Mouse (Mus musculus) frontal cortex, postnatal 25 days (tissue): ENCODE measurements around the gene Ppm1a.

Source experiments
- DNase-seq, 2 experiments: peaks; one replicate each; pipeline ENCODE4 v3.0.0; 2022; ENCODE audit warnings: low spot score in 2 of 2

Ppm1a gene

GRCm38 (mm10) chr12:72825656-72826055, 68.4 kb downstream of the Ppm1a start:
- no peak for DNase-seq

DNA sequence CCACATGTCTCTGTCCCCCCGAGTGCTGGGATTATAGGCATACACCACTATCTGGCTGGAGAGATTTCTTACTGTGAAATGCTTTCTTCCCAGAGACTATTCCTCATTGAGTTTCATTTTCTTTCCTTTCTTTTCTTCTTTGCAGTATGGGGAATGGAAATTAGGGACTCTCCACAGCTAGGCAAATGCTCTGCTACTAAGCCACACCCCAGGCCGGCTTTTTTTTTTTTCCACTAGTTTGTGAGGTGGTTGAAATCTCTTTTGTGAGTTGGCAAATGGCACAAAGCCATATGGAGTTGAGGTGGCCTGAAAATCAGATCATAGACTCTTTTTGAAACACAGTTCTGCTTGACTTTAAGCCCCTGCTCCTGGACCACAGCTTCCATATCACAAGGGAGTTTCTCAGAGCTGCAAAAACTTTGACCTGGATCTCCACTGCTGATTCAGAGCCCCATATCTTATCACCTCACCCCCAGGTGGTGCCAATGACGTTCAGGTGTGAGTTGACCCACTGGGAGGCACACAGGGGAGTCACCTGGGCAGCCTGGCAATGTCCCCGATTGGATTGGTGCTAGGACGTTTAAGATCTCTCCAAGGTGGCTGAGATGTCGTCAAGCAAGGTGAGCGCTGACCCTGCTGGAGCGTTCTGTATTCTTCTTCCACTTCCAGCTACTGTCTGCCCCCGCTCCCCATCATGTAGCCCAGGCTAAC, 71.7 kb downstream of the Ppm1a start:
- DNase-seq = no peak

GRCm38 (mm10) chr12:72829777-72830176, 72.5 kb downstream of the Ppm1a start:
- DNase-seq = no peak

DNA sequence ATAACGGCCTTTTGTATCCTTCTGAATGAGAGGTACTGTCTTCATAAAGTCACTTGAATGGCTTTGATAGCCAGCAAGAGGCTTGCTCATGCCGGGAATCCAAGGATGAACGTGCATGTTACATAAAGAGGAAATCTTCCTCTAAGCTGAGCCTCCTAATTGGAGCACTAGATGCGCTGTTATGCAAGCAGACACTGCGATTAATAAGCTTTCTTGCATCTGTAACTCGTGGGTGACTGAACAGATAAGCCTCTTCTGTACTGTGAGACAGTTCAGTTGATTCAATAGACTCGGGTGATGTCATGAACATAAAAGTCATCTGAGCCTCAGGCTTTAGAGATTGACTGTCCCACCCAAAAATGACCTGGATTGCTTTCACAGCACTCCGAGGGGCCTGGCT, 73.1 kb downstream of the Ppm1a start:
- no peak for DNase-seq

DNA sequence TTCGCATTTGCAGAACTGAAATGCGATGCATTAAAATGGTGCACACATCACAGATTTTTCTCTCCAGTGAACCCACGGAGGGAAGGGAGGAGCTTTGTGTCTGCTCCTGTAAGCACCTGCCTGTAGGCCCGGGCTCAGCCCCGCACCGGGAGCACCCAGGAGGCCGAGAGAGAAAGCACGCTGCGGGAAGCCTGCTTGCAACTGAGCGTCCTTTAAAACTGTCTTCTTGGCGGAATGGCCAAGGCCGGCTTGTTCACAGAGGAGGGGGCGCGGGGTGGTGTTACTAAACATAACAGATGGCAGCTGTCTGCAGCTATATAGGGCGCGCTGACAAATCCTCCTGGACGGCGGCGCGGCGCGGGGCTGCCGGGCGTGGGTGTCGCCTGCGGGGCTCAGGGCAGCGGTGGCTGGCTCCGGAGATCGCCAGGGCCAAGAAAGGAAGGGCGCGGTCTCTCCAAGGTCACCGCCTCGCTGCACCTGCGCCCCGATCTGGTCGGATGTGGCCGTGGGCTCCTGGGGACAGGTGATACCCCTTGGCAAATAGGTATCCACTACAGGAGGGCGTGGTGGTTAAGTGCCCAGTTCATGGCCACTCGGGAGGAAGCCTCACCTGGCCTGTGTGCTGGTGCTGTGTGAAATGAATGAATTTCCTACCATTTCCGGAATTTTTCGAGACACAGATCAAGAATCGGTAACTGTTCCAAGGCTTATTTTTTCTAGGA, 74.6 kb downstream of the Ppm1a start:
- peak; percentile 60 to 62 for DNase-seq

DNA sequence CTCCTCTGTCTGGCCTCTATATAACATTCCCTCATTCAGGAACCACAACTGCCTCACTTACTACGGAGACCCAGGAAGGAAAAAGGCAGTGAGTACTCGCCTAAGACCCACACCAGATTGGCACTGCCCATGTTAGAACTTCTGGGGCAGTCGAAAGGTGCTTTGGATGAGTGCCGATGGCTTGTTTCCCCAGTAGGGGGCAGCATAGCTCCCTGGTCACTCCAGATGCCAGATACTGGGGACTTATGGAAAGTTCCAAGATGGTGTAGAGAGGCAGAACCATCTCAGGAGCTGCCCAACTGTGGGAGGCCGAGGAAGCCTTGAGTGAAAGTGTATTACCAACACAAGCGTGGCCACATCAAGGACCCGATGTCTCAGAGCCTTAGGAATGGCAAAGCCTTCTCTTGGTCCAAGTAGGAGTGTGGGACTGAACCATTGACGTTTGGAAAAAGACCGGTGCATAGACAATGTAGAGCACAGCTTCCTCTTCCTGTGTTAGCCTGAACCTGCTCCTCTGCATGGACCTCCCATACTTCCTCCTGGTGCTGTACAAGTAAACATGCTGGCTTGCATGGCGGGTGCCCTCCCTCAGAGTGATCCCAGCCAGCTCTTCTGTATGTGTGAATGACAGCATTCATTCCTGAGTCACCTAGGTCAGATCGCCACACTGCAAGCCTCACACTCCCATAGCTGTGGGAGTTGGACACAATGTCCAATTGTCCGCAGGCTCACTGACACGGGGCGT, 77.7 kb downstream of the Ppm1a start:
- DNase-seq = no peak

- no peak for DNase-seq
These were observed 78.3 kb downstream of the Ppm1a start for GRCm38 (mm10) chr12:72835518-72836015.

GRCm38 (mm10) chr12:72837302-72837701, 80.0 kb downstream of the Ppm1a start:
- DNase-seq = no peak

- DNase-seq = no peak
These were observed 84.2 kb downstream of the Ppm1a start for GRCm38 (mm10) chr12:72841500-72841899.

DNA sequence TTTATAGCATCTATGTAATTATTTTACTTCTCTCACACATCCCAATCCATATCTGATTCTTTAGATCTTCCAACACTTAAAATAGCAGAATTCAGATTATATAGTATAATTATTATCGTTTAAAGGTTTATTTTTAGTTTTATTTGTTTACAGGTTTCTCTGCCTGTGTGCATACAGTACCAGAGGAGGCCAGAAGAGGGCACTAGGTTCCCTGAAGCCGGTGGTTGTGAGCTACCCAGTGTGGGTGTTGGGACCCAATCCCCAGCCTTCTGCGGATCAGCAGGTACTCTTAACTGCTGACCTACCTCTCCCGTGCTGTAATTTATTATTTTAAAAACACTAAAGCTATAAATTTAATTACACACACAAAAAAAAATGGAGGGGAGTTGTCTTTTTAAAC, 85.9 kb downstream of the Ppm1a start:
- DNase-seq = no peak

DNA sequence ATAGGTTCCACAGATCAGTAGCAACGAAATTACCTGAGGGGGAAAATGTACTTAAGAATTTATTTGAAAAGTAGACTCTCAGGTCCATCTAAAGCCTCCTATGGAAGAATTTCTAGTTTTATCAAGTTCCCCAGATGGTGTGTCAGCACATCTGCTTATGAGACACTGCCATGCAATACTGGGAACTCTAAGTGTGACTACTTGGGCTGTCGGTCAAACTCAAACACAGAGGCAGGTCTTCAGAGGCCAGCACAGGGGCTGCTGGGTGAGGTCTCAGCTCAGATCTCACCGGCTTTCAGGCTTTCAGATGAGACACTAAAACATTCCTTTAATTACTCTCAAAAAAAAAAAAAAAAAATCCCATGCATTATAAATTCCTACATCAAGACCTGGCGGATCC, 86.3 kb downstream of the Ppm1a start:
- no peak for DNase-seq

DNA sequence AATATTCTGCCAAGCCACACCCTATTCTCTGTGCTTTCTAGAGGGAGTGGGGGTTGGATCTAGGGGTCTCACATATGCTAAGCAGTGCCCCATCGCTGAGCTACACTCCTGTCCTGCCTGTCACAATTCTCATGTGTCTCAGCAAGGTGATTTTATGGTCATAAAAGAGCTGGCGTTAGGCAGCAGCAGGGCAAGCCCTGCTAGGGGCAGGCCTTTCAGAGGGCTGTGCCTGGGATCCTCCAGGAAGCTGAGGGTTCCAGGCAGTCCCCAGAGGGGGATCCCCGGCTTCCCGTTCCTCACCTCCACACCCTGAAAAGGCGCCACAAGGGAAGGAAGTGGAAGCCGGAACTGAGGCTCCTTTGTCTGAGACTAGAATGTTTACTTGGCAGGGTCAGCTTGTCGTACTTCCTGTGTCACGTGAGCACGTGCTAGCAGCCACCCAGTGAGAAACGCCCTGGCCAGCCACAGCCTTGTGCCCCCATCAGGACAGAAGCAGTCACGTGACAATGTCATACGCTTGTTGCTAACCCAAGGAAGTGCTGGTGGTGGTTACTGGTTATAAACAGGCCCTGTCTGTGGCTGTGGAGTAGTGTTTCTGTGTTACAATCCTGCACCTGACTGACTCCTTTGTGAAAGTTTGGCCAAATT, 86.8 kb downstream of the Ppm1a start:
- DNase-seq = no peak

- DNase-seq = no peak
These were observed 88.7 kb downstream of the Ppm1a start for GRCm38 (mm10) chr12:72845946-72846345.

- DNase-seq = peak in 1 of 2 experiments; percentile 29
These were observed 90.5 kb downstream of the Ppm1a start for GRCm38 (mm10) chr12:72847725-72848124.
